Mouse (Mus musculus) c-Kit-positive CD71-negative TER-119-negative erythroid progenitor cells, embryonic 14.5 days (primary cell): Measurements from ENCODE around the gene Poc5.
A peak's percentile ranks its signal among the peaks of the same experiment; 100 is the strongest.

ENCODE experiments used
- DNase-seq: peaks from one replicate; pipeline ENCODE4 v3.0.0-alpha.2; 2013; ENCODE audit warnings: low read depth

The Poc5 gene

DNA sequence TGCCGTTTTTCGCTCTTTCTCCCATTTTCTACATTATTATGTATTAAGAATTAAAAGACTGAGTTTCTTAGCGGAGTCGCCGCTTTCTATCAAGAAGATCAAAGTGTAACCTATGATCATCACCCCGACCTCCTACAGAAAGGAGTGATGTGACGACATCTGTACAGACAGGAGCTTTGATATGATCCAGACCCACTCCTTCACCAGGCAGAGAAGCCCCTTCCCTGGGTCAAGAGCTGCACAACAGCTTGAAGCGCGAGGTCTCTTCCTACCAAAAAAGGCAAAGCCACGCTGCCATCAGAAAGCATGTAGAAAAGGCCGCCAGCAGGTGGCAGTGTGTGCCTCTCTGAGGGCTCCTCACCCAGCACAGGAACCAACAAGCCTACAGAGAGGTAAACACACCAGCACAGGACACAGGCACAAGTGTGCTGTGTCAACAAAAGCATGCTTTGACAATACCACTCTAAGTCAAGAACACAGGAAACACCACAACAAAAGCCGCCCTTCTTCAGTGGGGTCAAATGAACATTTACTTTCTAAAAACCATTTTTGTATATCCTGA lies 43.6 kb downstream of the Poc5 start:
- peak; percentile 87 for DNase-seq

DNA sequence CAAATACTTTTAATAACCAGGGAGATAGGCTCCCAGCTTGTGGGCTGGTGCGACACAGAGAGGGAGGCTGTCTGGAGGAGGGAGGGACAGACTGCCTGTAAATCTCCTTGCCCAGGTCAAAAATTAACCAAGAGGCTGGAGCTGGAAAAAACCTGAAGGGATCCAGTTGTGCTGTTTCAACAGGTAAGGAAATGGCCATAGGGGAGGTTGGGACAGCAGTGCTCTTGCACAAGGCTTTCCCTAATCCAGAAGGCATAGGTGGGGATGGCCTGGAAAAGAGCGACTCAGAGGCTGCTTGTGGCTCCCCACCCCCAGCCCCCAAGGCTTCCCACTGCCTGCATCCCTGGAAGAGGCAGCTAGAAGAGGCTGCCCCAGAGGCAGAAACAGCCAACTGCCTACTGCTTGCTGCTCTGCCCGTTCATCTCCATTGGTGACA lies 44.3 kb downstream of the Poc5 start:
- no peak for DNase-seq

DNA sequence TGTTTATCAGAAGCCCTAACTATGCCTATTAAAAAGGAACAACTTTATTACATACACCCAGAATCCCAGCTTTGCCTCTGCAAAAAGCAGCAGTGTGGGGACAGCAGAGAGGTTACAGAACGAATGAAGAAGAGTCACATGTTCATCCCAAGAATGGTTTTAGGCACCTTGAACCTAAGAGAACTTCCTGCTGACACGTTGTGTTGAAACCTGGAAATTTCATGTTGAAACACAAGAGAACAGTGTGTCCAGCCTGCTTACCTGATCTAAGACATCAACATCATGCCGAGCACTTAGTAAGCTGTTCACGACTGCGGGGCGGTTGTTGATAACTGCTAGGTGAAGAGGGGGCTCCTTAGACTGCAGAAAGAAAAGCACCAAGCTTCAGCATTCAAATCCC lies 44.9 kb downstream of the Poc5 start:
- DNase-seq = no peak

DNA sequence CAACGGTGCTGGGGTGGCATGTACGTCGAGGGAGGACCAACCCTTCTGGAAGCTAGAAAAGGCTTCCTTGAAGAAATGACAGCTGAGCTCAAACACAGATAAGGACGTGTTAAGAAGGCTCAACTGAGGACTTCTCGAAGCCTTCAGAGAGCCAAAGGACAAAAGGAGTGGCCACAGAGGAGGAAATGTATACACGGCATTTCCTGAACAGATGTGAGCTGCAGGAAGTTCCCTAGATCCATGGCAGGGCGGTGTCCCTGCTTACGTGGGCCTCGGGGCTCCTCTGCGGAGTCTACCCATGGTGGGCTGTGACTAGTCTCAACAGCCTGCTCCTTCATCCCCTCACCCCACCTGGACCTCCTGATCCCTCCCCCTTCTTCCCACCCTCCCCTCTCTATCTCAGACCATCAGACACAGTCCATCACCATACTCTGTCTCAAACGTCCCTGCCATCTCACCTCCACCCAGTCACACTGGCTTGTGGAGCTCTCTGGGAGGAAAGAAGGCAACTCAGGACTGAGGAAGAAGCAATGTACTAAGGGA lies 45.6 kb downstream of the Poc5 start:
- DNase-seq = no peak

DNA sequence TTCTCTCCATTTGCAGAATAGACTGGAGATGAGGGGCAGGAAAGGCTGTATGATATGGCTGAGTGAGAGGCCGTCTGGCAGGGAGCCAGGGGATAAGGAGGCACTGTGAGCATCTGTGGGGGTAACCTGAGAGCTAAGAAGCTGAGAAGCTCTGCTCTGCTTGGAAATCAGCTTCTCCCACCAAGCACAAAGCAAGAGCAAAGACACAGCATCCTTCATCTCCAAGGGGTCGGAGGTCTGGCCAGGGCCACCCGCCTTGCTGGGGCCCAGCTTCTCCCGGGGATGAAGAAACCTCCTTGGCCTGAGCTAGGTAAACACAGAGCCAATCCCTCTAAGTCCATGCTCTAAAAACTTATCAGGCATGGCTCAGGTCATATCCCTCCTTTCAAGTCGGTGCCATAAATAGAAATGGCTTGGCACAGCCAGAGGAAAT lies 46.8 kb downstream of the Poc5 start:
- DNase-seq = no peak

DNA sequence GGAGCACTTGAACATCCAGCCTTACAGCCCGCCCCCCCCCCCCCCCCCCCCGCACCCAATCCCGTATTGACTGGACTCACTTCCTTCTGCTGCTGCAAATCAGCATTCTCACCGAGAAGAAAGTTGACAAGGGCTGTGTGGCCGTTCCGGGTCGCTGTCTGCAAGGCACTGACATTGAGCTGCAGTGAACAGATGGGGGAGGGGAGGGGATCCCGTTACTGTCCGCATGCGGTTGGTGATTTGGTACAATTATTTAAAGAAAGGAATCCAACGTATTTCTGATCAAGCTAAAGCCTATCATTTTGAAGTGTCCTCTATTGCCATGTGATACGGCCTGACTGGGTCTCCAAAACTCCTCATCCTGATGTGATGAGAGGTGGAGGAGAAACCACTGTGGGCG lies 47.7 kb downstream of the Poc5 start:
- DNase-seq = no peak

DNA sequence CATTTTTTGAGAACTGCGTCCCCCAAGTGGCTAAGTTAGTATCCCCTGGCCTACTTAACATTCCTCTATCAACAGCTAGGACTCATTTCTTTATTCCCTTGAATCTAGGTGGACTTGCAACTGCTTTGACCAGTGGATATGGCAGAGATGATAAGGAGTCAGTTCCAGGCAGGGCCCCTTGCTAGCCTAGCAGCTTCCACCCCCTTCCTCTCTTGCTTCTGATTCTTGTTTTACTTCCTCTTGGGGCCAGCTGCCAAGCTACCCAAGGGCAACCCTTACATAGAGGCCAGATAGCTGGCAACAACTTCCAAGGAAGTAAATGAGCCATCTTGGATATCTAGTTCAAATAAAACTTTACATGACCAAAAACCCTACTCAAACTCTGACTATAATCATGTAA lies 48.8 kb downstream of the Poc5 start:
- no peak for DNase-seq

DNA sequence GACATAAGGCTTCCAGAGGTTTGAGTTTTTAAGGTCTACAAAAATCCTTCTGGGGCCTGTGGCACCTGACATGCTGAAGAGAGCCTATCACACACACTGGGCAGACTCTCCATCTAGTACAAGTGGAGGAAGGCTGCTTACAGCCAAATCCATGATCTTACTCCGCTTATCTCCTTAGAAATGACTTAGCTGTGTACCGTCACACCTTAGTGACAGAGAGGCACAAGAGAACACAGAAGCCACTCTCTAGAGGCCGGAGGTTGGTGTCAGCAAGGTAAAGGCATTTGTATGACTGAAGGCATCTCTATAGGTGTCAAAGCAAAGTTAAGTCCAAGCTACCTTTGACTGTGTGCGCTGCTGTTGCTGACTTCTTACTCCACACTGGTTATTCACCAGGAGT lies 52.3 kb downstream of the Poc5 start:
- no peak for DNase-seq

DNA sequence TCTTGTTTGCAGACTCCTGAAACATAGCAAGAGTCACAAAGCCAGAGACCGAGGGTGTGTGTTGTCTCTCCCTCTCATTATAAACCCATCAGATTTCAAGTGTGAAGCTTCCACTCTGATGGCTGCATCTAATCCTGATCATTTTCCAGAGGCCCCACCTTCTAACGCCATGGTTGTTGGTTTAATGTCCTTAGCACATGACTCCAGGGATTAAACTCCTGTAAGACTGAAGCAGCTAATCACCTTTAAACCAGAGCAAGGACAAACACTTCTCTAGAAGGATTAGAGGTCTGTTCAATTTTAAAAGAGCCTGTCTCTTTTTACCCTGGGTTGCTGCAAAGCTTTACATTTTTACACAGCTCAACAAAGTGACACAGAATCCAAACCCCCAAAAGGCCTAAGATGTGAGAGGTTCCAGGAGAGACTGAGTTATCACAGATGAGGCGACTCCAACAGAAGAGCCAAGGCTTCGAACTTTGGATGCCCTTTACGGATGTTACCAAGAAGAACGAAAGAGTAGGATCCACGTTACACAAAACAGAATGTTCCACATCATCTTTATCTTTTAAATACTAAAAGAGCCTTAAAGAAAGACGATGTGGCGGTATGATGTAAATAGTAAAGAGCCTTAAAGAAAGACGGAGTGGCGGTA lies 62.2 kb downstream of the Poc5 start:
- no peak for DNase-seq

DNA sequence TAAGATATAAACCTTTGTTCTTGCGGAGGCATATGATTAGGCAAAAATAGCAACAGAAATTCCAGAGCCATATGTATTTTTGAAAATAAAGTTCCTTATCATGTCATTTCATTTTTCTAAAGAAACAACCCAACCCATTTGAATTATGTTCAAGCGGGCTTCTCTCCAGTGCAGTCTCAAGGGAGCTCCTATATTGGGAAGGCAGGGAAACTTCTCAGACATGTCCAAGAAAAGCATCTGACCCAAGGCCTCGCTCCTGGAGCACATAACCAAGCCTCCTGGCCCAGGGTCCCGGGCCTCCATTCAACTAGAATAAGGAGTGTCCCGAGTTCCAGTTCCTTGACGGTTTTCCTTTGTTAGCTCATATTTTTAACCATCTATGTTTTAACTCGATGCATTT lies 62.8 kb downstream of the Poc5 start:
- DNase-seq = no peak

DNA sequence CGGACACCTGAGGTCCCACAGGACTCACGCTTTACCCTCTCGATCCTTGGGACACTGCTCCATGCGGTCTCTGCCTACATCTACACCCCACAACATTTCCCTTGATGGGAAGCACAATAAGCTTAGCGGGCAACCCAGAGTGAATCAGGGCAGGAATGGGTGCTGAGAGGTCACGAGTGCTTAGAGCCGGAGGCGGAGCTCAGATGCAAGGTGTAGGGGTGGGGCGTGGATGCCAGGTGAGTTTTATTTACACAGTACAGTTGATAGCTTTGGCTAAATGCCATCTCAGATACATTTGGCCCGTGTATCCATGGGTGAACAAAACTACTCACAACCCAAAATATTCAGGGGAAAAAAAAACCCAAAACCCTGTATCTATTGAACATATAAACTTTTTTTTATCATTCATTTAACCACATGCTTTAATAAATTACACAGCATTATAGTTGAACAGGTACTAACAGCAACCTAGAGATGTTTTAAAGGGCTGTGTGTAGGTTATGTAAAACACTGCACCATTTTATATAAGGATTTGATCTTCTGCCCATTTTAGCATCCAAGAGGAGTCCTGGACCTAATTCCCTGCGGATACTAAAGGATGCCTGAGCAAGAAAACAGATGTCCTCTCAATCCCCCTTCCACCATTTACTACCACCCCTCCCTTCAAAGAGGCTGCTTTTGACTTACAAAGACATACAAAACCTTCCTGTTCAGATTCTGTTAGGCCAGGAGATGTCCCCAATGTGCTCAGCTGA lies 63.5 kb downstream of the Poc5 start:
- DNase-seq = no peak

DNA sequence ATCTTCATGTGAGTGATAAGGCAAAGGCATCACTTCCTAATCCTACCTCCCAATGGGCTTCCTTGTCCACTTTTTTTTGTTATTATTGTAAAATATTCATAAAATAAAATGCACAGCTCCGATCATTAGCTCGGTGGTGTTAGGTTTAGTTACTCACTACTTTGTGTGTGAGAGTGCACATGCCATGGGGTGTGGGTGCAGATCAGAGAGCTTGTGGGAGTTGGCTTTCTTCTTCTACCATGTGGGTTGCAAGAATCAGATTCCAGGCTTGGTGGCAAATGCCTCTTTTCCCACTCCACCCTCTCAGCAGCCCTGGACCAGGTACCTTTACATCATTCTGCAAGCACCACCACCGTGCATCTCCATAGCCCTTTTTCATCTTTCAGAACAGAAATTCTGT lies 64.5 kb downstream of the Poc5 start:
- DNase-seq = no peak

DNA sequence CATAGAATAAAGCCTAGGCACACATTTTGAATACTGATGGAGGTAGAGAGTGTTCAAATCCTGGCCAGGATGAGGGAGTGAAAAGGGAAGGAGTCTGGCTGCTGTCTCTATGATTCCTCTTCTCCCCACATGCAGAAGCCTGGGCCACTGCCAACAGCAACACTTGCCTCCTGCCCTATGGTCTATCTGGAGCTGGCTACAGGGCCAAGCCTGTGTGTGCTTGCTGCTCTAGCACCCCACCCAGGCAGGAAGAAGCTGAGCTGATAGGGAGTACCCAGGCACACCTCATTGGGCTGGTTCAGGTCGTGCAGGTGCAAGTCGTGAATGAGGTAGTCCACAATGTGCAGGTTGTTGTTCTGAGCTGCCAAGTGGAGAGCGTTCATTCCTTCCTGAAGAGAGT lies 66.2 kb downstream of the Poc5 start:
- no peak for DNase-seq

DNA sequence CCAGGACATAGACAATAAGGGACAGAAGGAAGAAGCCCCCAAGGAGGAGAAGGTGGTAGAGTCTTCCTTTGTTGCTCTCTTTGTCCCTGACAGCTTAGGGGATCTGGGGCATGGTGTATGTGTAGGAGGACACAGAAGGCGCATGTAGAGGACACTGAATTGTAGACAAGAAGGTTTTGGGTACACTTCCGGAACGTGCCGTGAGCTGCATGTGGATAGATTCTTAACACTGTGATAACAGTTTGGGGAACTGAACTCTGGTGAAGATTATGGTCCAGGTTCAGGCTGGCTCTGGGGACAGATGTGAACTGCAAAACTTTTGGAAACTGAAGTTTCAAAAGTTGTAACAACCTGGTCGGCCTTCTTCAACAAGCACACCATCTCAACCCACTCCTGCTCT lies 69.5 kb downstream of the Poc5 start:
- DNase-seq = no peak

DNA sequence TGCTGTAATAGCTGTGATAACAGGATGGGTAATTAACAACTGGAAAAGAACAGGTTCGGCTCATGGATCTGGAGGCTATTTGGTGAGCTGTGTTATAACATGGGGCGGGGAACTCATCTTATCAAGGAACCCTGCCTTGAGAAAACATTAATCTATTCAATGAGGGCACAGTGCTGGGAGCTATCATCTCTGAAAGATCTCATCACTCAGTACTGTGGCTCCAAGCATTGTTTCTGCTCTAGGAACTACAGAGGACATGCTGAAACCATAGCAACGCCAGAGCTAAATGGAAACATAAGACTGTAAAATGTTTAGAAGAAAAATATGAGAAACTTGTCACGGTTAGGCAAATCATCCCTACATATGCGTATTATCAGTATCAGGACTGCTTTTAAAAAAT lies 69.9 kb downstream of the Poc5 start:
- no peak for DNase-seq

DNA sequence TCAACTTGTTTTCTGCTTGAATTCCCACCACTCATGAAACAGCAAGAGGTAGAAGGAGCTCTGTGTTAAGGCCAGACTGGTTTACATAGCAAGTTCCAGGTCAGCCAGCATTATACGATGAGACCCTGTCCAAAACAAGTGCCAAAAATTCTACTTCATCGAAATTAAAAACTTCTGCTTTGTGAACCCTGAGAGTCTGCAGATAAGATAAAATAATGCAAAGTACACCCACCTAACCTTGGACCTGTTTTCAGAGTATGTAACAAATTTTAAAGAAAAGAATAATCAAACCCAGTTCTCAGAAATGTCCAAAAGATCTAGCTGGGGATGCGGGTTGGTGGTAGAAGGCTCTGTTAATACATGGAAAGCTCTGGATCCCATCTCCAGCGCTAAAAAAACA lies 70.5 kb downstream of the Poc5 start:
- DNase-seq = no peak

DNA sequence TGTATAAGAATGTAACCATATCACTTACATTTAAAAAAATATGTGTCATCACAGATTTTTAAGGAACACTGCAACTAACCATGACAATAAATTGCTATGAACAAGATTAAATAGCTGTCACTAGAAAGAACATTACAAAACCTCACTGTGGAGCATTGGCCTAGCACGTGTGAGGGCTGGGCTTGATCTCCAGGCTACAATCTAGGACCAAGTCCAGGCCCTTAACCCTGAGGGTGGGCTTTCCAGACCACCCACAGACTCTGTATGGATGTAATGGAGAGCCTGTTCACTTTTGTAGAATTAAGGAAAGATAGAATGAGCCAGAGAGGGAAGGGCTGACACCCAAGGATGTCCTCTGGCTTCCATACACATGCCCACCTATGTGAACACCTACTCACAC lies 74.5 kb downstream of the Poc5 start:
- DNase-seq = no peak

DNA sequence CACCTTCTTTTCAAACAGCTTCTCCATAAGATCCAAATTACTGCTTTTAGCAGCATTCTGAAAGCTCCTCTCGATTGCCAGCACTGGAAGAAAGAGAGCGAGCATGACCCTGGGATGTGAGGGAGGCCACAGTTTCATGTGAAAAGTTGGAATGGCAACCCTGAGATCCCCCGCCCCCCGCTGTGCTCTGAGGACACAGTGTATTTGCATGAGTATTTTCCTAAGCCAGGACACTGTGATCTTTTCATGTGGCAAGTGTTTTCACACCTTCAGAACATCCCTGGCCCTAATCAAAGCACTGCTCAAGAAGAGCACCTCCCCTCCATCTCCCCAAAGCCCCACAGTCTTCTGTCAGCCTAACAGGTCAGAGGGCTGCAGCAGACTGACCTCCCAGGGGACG lies 77.2 kb downstream of the Poc5 start:
- DNase-seq = no peak
